Mouse (Mus musculus) erythroid progenitor cell, adult 5-6 weeks (primary cell): ENCODE measurements around the gene Vmn1r159. TPM values are rescaled to one million over a fixed set of nuclear protein-coding genes. Genes with fewer than 3 reads are reported as not detected.
"Not testable (repeated sequence)": the region's sequence is repeated elsewhere in the genome, so short reads cannot be mapped to it uniquely, and the experiment has no call there.

Experiments used
- ATAC-seq: replicated peaks from 2 replicates; pipeline ENCODE4 v1.8.0; 2016; ENCODE audit warnings: moderate number of reproducible peaks, mild to moderate bottlenecking, moderate TSS enrichment, inconsistent platforms; ENCODE audit not compliant: poor library complexity, low FRiP score, severe bottlenecking
- total RNA-seq, 2 experiments: library from RNA; stranded (forward) in 1 of 2; stranded (reverse) in 1 of 2; fragments of 150-400 nt in 1 of 2; fragments of 186-747, 209-891 nt in 1 of 2; gene quantifications; 2 replicates each; pipeline versions ENCODE4 v1.2.3 to v1.2.4; 2015 to 2017; ENCODE audit warnings: low replicate concordance in 2 of 2

The Vmn1r159 gene
- not detected in 2 replicates for total RNA-seq (2015; ENCODE audit: low replicate concordance)
- not detected in 2 replicates for total RNA-seq (2017; ENCODE audit: low replicate concordance)

- ATAC-seq = not testable (repeated sequence)
These were observed at the start of gene Vmn1r159 for GRCm38 (mm10) chr7:22843505-22843904. Gene Vmn1r159 (minus strand): TSS chr7:22843605.

- ATAC-seq = not testable (repeated sequence)
These were observed 27.5 kb upstream of the Vmn1r159 start, which contains the start of gene Vmn1r160 for GRCm38 (mm10) chr7:22870924-22871323. Gene Vmn1r160 (plus strand): TSS chr7:22871224.

Other genes starting within 250 kb of the Vmn1r159 start
- not detected in 2 replicates for gene Vmn1r155, start 185.6 kb downstream of the Vmn1r159 start, total RNA-seq (2015; ENCODE audit: low replicate concordance)
- not detected in 2 replicates for gene Vmn1r155, start 185.6 kb downstream of the Vmn1r159 start, total RNA-seq (2017; ENCODE audit: low replicate concordance)
- not detected in 2 replicates for gene Gm8693, start 151.3 kb downstream of the Vmn1r159 start, total RNA-seq (2015; ENCODE audit: low replicate concordance)
- gene Gm8693, start 151.3 kb downstream of the Vmn1r159 start, total RNA-seq (2017; ENCODE audit: low replicate concordance) = not detected in 2 replicates
- not detected in 2 replicates for gene Gm4567, start 123.9 kb downstream of the Vmn1r159 start, total RNA-seq (2015; ENCODE audit: low replicate concordance)
- gene Gm4567, start 123.9 kb downstream of the Vmn1r159 start, total RNA-seq (2017; ENCODE audit: low replicate concordance) = not detected in 2 replicates
- gene Vmn1r157, start 81.9 kb downstream of the Vmn1r159 start, total RNA-seq (2015; ENCODE audit: low replicate concordance) = not detected in 2 replicates
- gene Vmn1r157, start 81.9 kb downstream of the Vmn1r159 start, total RNA-seq (2017; ENCODE audit: low replicate concordance) = not detected in 2 replicates
- not detected in 2 replicates for gene Vmn1r158, start 52.8 kb downstream of the Vmn1r159 start, total RNA-seq (2015; ENCODE audit: low replicate concordance)
- gene Vmn1r158, start 52.8 kb downstream of the Vmn1r159 start, total RNA-seq (2017; ENCODE audit: low replicate concordance) = not detected in 2 replicates
- gene Vmn1r160, start 27.6 kb upstream of the Vmn1r159 start, total RNA-seq (2015; ENCODE audit: low replicate concordance) = not detected in 2 replicates
- not detected in 2 replicates for gene Vmn1r160, start 27.6 kb upstream of the Vmn1r159 start, total RNA-seq (2017; ENCODE audit: low replicate concordance)
- gene Gm4214, start 141.1 kb upstream of the Vmn1r159 start, total RNA-seq (2015; ENCODE audit: low replicate concordance) = not detected in 2 replicates
- not detected in 2 replicates for gene Gm4214, start 141.1 kb upstream of the Vmn1r159 start, total RNA-seq (2017; ENCODE audit: low replicate concordance)
- gene Gm4216, start 176.3 kb upstream of the Vmn1r159 start, total RNA-seq (2015; ENCODE audit: low replicate concordance) = not detected in 2 replicates
- not detected in 2 replicates for gene Gm4216, start 176.3 kb upstream of the Vmn1r159 start, total RNA-seq (2017; ENCODE audit: low replicate concordance)
- gene Vmn1r163, start 211.9 kb upstream of the Vmn1r159 start, total RNA-seq (2015; ENCODE audit: low replicate concordance) = not detected in 2 replicates
- not detected in 2 replicates for gene Vmn1r163, start 211.9 kb upstream of the Vmn1r159 start, total RNA-seq (2017; ENCODE audit: low replicate concordance)
- gene Gm8720, start 223.9 kb upstream of the Vmn1r159 start, total RNA-seq (2015; ENCODE audit: low replicate concordance) = not detected in 2 replicates
- not detected in 2 replicates for gene Gm8720, start 223.9 kb upstream of the Vmn1r159 start, total RNA-seq (2017; ENCODE audit: low replicate concordance)